Mouse (Mus musculus) liver, adult 2 months (tissue): Measurements from ENCODE around the gene Pmpcb.

Experiments used
- CTCF ChIP-seq: fragments of 200-500 bp; IDR thresholded peaks from 2 replicates; pipeline ENCODE4 v1.5.1; 2011; ENCODE audit warnings: low read depth, low read length, control low read depth
- POLR2A ChIP-seq: fragments of 200-500 bp; IDR thresholded peaks from 2 replicates; pipeline ENCODE4 v1.6.1; 2011; ENCODE audit warnings: low read length, control low read depth; ENCODE audit not compliant: insufficient read depth; ENCODE audit errors: extremely low read depth

- TF ChIP-seq CTCF (no peak), POLR2A (no peak)
Measured at GRCm38 (mm10) chr5:21787186-21788105, 50.5 kb downstream of the Pmpcb start.
